Mouse (Mus musculus): ENCODE measurements around the gene Fam25c. TPM values are rescaled to one million over a fixed set of nuclear protein-coding genes. Genes with fewer than 3 reads are reported as not detected.
"Not testable (repeated sequence)": the region's sequence is repeated elsewhere in the genome, so short reads cannot be mapped to it uniquely, and the experiment has no call there.

Gene Fam25c
- polyA plus RNA-seq, 1 experiment, result not detected

DNA sequence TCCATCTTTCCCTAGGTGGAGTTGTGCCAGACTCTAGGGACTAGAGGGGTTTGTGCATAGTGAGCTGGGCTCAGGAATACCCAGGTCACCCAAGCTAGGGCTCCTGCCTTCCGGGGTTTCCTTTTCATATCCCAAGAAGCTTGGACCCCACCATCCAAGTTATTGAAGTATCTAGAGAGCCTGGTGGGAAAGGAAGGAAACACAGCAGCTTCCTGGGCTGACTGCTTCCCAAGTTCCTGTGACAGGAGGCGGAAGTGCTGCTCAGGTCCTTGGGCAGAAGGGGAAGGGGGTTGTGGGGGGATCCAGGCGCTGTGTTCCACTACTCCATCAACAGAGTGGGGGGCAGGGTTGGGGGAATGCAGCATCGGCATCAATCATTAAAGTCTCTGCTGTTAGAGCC is 21.9 kb upstream of the Fam25c start:
- no peak for DNase-seq (ENCODE audit: low read depth)
- TF ChIP-seq POLR2A (IDR thresholded peaks at IDR 0.05; ENCODE audit: borderline replicate concordance, extremely low read depth, insufficient read depth, insufficient read length, poor library complexity, severe bottlenecking), result no peak

GRCm38 (mm10) chr14:34375941-34376340 is 20.7 kb upstream of the Fam25c start:
- no peak for DNase-seq (ENCODE audit: low read depth)
- no peak for TF ChIP-seq CTCF (IDR thresholded peaks at IDR 0.05; ENCODE audit: borderline replicate concordance, extremely low read depth, insufficient read depth, insufficient read length)
- no peak for TF ChIP-seq POLR2A (IDR thresholded peaks at IDR 0.05; ENCODE audit: borderline replicate concordance, extremely low read depth, insufficient read depth, insufficient read length, poor library complexity, severe bottlenecking)

- TF ChIP-seq POLR2A (IDR thresholded peaks at IDR 0.05; ENCODE audit: borderline replicate concordance, extremely low read depth, insufficient read depth, insufficient read length, poor library complexity, severe bottlenecking), result no peak
- TF ChIP-seq CTCF (IDR thresholded peaks at IDR 0.05; ENCODE audit: borderline replicate concordance, extremely low read depth, insufficient read depth, insufficient read length), result no peak
- DNase-seq (ENCODE audit: low read depth), result no peak
These were observed 20.2 kb upstream of the Fam25c start, which contains the start of gene Mmrn2 for GRCm38 (mm10) chr14:34375415-34375904. Gene Mmrn2 (plus strand): TSS chr14:34375465.

DNA sequence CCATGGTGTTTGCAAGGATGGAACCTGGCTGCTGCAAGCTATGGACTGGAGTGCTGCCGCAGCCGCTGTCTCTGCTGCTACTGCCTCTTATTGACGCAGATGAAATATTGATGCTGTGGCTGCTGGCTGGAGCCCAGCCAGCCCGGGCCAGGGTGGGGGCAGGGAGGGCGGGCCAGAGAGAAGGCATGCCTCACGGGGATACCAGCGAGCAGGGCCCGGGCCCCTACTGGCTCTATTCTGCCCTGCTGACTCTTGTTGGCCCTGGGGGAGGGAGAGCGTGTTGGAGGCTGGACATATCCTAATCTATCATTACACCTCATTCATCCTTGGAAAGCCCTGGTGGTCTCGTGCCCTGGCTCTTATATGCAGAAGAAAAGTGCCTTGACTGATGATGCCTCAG is 19.3 kb upstream of the Fam25c start, which contains the start of gene Sncg:
Gene Sncg (minus strand): TSS at position 213 of the 400 bp plus-strand sequence.
- peak; percentile 15 for DNase-seq (ENCODE audit: low read depth)
- TF ChIP-seq CTCF (IDR thresholded peaks at IDR 0.05; ENCODE audit: borderline replicate concordance, extremely low read depth, insufficient read depth, insufficient read length) (no peak), POLR2A (IDR thresholded peaks at IDR 0.05; ENCODE audit: borderline replicate concordance, extremely low read depth, insufficient read depth, insufficient read length, poor library complexity, severe bottlenecking) (no peak)

- TF ChIP-seq CTCF (IDR thresholded peaks at IDR 0.05; ENCODE audit: borderline replicate concordance, extremely low read depth, insufficient read depth, insufficient read length) (no peak), POLR2A (IDR thresholded peaks at IDR 0.05; ENCODE audit: borderline replicate concordance, extremely low read depth, insufficient read depth, insufficient read length, poor library complexity, severe bottlenecking) (no peak)
- DNase-seq (ENCODE audit: low read depth), result no peak
These were observed 18.3 kb upstream of the Fam25c start for GRCm38 (mm10) chr14:34373581-34373980.

DNA sequence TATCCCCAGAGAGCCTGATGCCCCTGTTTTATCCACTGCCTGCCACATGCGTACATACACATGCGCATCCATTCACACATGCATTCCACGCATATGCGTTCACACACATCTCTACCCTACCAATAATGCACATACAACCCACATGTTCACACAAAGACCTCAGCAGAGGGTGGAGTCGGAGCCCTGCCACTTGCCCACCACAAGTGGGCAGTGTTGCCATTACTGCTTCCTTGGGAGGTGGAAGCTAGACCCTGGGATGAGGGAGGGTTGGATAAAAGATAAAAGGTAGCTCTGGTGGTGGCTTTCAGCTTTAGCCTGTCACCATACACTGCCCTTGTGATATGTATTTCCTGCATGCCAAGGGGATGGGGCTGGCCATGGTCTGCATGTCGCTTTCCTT is 17.4 kb upstream of the Fam25c start:
- peak; percentile 53 for DNase-seq (ENCODE audit: low read depth)
- no peak for TF ChIP-seq POLR2A (IDR thresholded peaks at IDR 0.05; ENCODE audit: borderline replicate concordance, extremely low read depth, insufficient read depth, insufficient read length, poor library complexity, severe bottlenecking)
- peak; percentile 74 for TF ChIP-seq CTCF (IDR thresholded peaks at IDR 0.05; ENCODE audit: borderline replicate concordance, extremely low read depth, insufficient read depth, insufficient read length)

DNA sequence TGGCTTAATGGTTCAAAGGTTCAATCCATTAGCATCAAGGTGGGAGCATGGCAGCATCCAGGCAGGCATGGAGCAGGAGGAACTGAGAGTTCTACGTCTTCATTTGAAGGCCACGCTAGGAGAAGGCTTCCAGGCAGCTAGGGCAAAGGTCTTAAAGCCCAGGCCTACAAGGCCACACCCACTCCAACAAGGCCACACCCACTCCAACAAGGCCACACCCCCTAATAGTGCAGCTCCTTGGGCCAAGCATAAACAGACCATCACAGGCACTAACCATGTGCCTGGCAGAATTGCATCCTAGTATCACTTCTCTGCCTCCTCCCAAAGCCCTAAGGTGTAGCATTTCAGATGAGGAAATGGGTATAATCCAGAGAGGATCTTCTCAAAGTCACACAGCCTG is 16.5 kb upstream of the Fam25c start:
- no peak for DNase-seq (ENCODE audit: low read depth)
- no peak for TF ChIP-seq POLR2A (IDR thresholded peaks at IDR 0.05; ENCODE audit: borderline replicate concordance, extremely low read depth, insufficient read depth, insufficient read length, poor library complexity, severe bottlenecking)
- no peak for TF ChIP-seq CTCF (IDR thresholded peaks at IDR 0.05; ENCODE audit: borderline replicate concordance, extremely low read depth, insufficient read depth, insufficient read length)

- DNase-seq (ENCODE audit: low read depth), result no peak
- no peak for TF ChIP-seq CTCF (IDR thresholded peaks at IDR 0.05; ENCODE audit: borderline replicate concordance, extremely low read depth, insufficient read depth, insufficient read length)
- TF ChIP-seq POLR2A (IDR thresholded peaks at IDR 0.05; ENCODE audit: borderline replicate concordance, extremely low read depth, insufficient read depth, insufficient read length, poor library complexity, severe bottlenecking), result no peak
These were observed 15.7 kb upstream of the Fam25c start for GRCm38 (mm10) chr14:34370921-34371320.

DNA sequence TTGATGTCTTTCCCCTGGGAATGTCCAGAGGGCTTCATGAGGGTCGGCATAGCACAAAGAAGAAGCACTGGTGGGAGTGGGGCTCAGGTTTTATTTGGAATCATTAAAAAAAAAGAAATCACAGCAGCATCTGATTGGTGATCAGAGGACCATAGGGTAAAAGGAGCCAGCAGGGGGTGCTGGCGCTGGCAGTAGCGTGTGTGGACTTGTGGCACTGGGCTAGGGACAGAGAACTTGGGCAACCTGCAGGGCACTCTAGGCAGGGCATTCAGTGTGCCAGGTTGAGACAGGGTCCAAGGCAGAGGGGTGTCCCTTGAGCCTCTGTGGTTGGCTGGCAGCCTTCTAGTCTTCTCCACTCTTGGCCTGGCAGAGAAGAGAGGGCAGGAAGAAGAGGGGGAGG is 15.0 kb upstream of the Fam25c start:
- no peak for DNase-seq (ENCODE audit: low read depth)
- TF ChIP-seq POLR2A (IDR thresholded peaks at IDR 0.05; ENCODE audit: borderline replicate concordance, extremely low read depth, insufficient read depth, insufficient read length, poor library complexity, severe bottlenecking) (no peak), CTCF (IDR thresholded peaks at IDR 0.05; ENCODE audit: borderline replicate concordance, extremely low read depth, insufficient read depth, insufficient read length) (peak; percentile 10; the same call in 1 of the 2 replicates)

- no peak for DNase-seq (ENCODE audit: low read depth)
- TF ChIP-seq CTCF (IDR thresholded peaks at IDR 0.05; ENCODE audit: borderline replicate concordance, extremely low read depth, insufficient read depth, insufficient read length), result no peak
- TF ChIP-seq POLR2A (IDR thresholded peaks at IDR 0.05; ENCODE audit: borderline replicate concordance, extremely low read depth, insufficient read depth, insufficient read length, poor library complexity, severe bottlenecking), result no peak
These were observed 9.9 kb upstream of the Fam25c start for GRCm38 (mm10) chr14:34365147-34365507.

GRCm38 (mm10) chr14:34364254-34365146 is 9.3 kb upstream of the Fam25c start:
- not testable (repeated sequence) for DNase-seq (ENCODE audit: low read depth)
